Mouse (Mus musculus): ENCODE results near the gene Spon1.

- TF ChIP-seq CTCF (IDR thresholded peaks at IDR 0.05; ENCODE audit: extremely low read depth, insufficient read depth, insufficient read length, insufficient replicate concordance) (peak; percentile 50; the same call in 1 of the 2 replicates), POLR2A (IDR thresholded peaks at IDR 0.05; ENCODE audit: low read depth, low read length) (no peak)
These were observed 8.2 kb downstream of the Spon1 start for GRCm38 (mm10) chr7:113774039-113774438.
